ENCODE assay signal across 8 mouse cellular contexts in genomic region chr15:102107689-102108573, GRCm38 (mm10). TPM values are rescaled to one million over a fixed set of nuclear protein-coding genes. Genes with fewer than 3 reads are reported as not detected.
A peak's percentile ranks its signal among the peaks of the same experiment; 100 is the strongest.
DNase-seq lines count a peak whose midpoint lies in the region; ATAC-seq and TF ChIP-seq lines count a peak whose summit lies in the region.

No protein-coding gene starts in this region.

- no peak overlapping the region for H3K9ac ChIP-seq in limb, embryonic 12.5 days (replicated peaks)
- H3K9ac ChIP-seq in midbrain, embryonic 16.5 days (ENCODE audit: low read depth, low read length): no peak overlapping the region

- peak; percentile 57 for TF ChIP-seq CTCF in bone marrow macrophage, adult 2 months (IDR thresholded peaks at IDR 0.05; ENCODE audit: low read depth, low read length)
- TF ChIP-seq CTCF in embryonic fibroblast, embryonic 13.5 days (IDR thresholded peaks at IDR 0.05; ENCODE audit: borderline replicate concordance, insufficient read depth, low read length): peak; percentile 28; the same call in 1 of the 2 replicates

- H3K4me3 ChIP-seq in bone marrow macrophage, adult 2 months (ENCODE audit: insufficient read depth, low read length): no peak overlapping the region
- H3K4me3 ChIP-seq in embryonic fibroblast, embryonic 13.5 days (ENCODE audit: insufficient read depth, low read length): no peak overlapping the region
- peak overlapping the region; percentile 41; the same call in 1 of the 2 replicates for H3K4me3 ChIP-seq in limb, embryonic 12.5 days (replicated peaks)
- H3K4me3 ChIP-seq in midbrain, embryonic 16.5 days (ENCODE audit: low read depth, low read length): peak overlapping the region; percentile 38; the same call in 1 of the 2 replicates

- no peaks in the 10 kb centered on the region for H3K4me1 ChIP-seq in bone marrow macrophage, adult 2 months (ENCODE audit: control insufficient read depth, insufficient read depth, low read length)
- H3K4me1 ChIP-seq in embryonic fibroblast, embryonic 13.5 days (ENCODE audit: control insufficient read depth, insufficient read depth, low read length): peaks cover 8% of the 10 kb centered on the region
- peaks cover 62% of the 10 kb centered on the region for H3K4me1 ChIP-seq in limb, embryonic 12.5 days (replicated peaks)
- H3K4me1 ChIP-seq in midbrain, embryonic 16.5 days (ENCODE audit: control insufficient read depth, insufficient read depth, low read length): peaks cover 12% of the 10 kb centered on the region

- H3K4me2 ChIP-seq in limb, embryonic 12.5 days: peak overlapping the region; percentile 68
- peak overlapping the region; percentile 77 for H3K4me2 ChIP-seq in midbrain, embryonic 16.5 days (ENCODE audit: low read length)

- WGBS in limb, embryonic 12.5 days: 42% methylated on average over 13 of the region's 13 CpGs
- WGBS in midbrain, embryonic 16.5 days: 32% methylated on average over 13 of the region's 13 CpGs

- no peak for ATAC-seq in limb, embryonic 12.5 days (ENCODE audit: insufficient number of reproducible peaks, insufficient read depth, low FRiP score, low TSS enrichment, low read depth)
- ATAC-seq in midbrain, embryonic 16.5 days: 0 out of 2 replicates have a peak, but pooled peaks have one; percentile 7

- TF ChIP-seq POLR2A in bone marrow macrophage, adult 2 months (IDR thresholded peaks at IDR 0.05; ENCODE audit: borderline replicate concordance, low read depth, low read length): no peak
- no peak for TF ChIP-seq POLR2A in embryonic fibroblast, embryonic 13.5 days (IDR thresholded peaks at IDR 0.05; ENCODE audit: low read depth, low read length)

- DNase-seq in urinary bladder, postnatal 14 days (ENCODE audit: low spot score): peak; percentile 78
- no peak for DNase-seq in urinary bladder, postnatal 10 days (ENCODE audit: low spot score)
- peak; percentile 69 to 74 for DNase-seq in heart, postnatal 36 days
- DNase-seq in thymus, postnatal 25 days: peak; percentile 74

- H3K27ac ChIP-seq in bone marrow macrophage, adult 2 months (ENCODE audit: insufficient read depth, low read depth, low read length): no peak overlapping the region
- no peak overlapping the region for H3K27ac ChIP-seq in embryonic fibroblast, embryonic 13.5 days (ENCODE audit: insufficient read depth, low read length)
- H3K27ac ChIP-seq in limb, embryonic 12.5 days: no peak overlapping the region
- no peak overlapping the region for H3K27ac ChIP-seq in midbrain, embryonic 16.5 days (ENCODE audit: low read length)

- H3K36me3 ChIP-seq in limb, embryonic 12.5 days: peaks cover 48% of the 10 kb centered on the region
- no peaks in the 10 kb centered on the region for H3K36me3 ChIP-seq in midbrain, embryonic 16.5 days (ENCODE audit: control insufficient read depth, insufficient read depth, low read length)

- intact Hi-C loops in heart, postnatal 36 days (cut with DNase I): loop anchor here (2.0 to 5.0 kb wide), 2 partner anchors 13 to 39 kb away; no protein-coding TSS in a partner anchor

- H3K9me3 ChIP-seq in limb, embryonic 12.5 days: no peaks in the 10 kb centered on the region
- H3K9me3 ChIP-seq in midbrain, embryonic 16.5 days (replicated peaks; ENCODE audit: control insufficient read depth, low read length, poor library complexity, severe bottlenecking): no peaks in the 10 kb centered on the region

- H3K27me3 ChIP-seq in limb, embryonic 12.5 days: peaks cover 22% of the 10 kb centered on the region
- H3K27me3 ChIP-seq in midbrain, embryonic 16.5 days (ENCODE audit: control insufficient read depth, insufficient read depth, low read depth, low read length): peaks cover 19% of the 10 kb centered on the region

RNA-seq across cellular contexts. Expression of gene Tns2, which starts 7.7 kb away (rescaled TPM):
- polyA plus RNA-seq in bone marrow macrophage, adult 2 months (2012; ENCODE audit: insufficient read depth, insufficient read length, missing spikeins): 1.4 and 2.1 TPM in 2 replicates
- polyA plus RNA-seq in embryonic fibroblast, embryonic 13.5 days (2011; ENCODE audit: insufficient read length, low read depth, missing spikeins): 61.8 and 71.1 TPM in 2 replicates
- total RNA-seq in heart, postnatal 36 days (2021): 100 to 1,000 TPM; 128 to 129 TPM
- 16.6 and 22.6 TPM in 2 replicates for polyA plus RNA-seq in limb, embryonic 12.5 days (2016; fragmentation: Nextera tagmentation; extraction: Ambion mirVana)
- polyA plus RNA-seq in midbrain, embryonic 16.5 days (2015; fragmentation: Nextera tagmentation; extraction: Ambion mirVana): 7.4 and 9.4 TPM in 2 replicates

RNA-seq across cellular contexts. Expression of gene Spryd3, which starts 28.1 kb away (rescaled TPM):
- polyA plus RNA-seq in bone marrow macrophage, adult 2 months (2012; ENCODE audit: insufficient read depth, insufficient read length, missing spikeins): 20.8 and 21.4 TPM in 2 replicates
- 35.5 and 36.0 TPM in 2 replicates for polyA plus RNA-seq in embryonic fibroblast, embryonic 13.5 days (2011; ENCODE audit: insufficient read length, low read depth, missing spikeins)
- total RNA-seq in heart, postnatal 36 days (2021): 10 to 100 TPM; 14.8 to 14.9 TPM
- 12.9 and 16.8 TPM in 2 replicates for polyA plus RNA-seq in limb, embryonic 12.5 days (2016; fragmentation: Nextera tagmentation; extraction: Ambion mirVana)
- 81.1 and 95.9 TPM in 2 replicates for polyA plus RNA-seq in midbrain, embryonic 16.5 days (2015; fragmentation: Nextera tagmentation; extraction: Ambion mirVana)

RNA-seq across cellular contexts. Expression of gene Eif4b, which starts 34.4 kb away (rescaled TPM):
- 188 and 222 TPM in 2 replicates for polyA plus RNA-seq in bone marrow macrophage, adult 2 months (2012; ENCODE audit: insufficient read depth, insufficient read length, missing spikeins)
- polyA plus RNA-seq in embryonic fibroblast, embryonic 13.5 days (2011; ENCODE audit: insufficient read length, low read depth, missing spikeins): 309 and 317 TPM in 2 replicates
- total RNA-seq in heart, postnatal 36 days (2021): 100 to 1,000 TPM; 149 to 165 TPM
- polyA plus RNA-seq in limb, embryonic 12.5 days (2016; fragmentation: Nextera tagmentation; extraction: Ambion mirVana): 121 and 124 TPM in 2 replicates
- 87.3 and 90.0 TPM in 2 replicates for polyA plus RNA-seq in midbrain, embryonic 16.5 days (2015; fragmentation: Nextera tagmentation; extraction: Ambion mirVana)

RNA-seq across cellular contexts. Expression of gene Igfbp6, which starts 36.2 kb away (rescaled TPM):
- not detected in 2 replicates for polyA plus RNA-seq in bone marrow macrophage, adult 2 months (2012; ENCODE audit: insufficient read depth, insufficient read length, missing spikeins)
- polyA plus RNA-seq in embryonic fibroblast, embryonic 13.5 days (2011; ENCODE audit: insufficient read length, low read depth, missing spikeins): 43.0 and 55.0 TPM in 2 replicates
- total RNA-seq in heart, postnatal 36 days (2021): 10 to 100 TPM; 31.4 to 40.9 TPM
- 0.96 and 1.2 TPM in 2 replicates for polyA plus RNA-seq in limb, embryonic 12.5 days (2016; fragmentation: Nextera tagmentation; extraction: Ambion mirVana)
- polyA plus RNA-seq in midbrain, embryonic 16.5 days (2015; fragmentation: Nextera tagmentation; extraction: Ambion mirVana): 2.5 and 3.1 TPM in 2 replicates

RNA-seq across cellular contexts. Expression of gene Soat2, which starts 42.4 kb away (rescaled TPM):
- polyA plus RNA-seq in bone marrow macrophage, adult 2 months (2012; ENCODE audit: insufficient read depth, insufficient read length, missing spikeins): 0.50 TPM in 1 of 2 replicates, not detected in the other
- polyA plus RNA-seq in embryonic fibroblast, embryonic 13.5 days (2011; ENCODE audit: insufficient read length, low read depth, missing spikeins): 1.3 and 2.6 TPM in 2 replicates
- not detected for total RNA-seq in heart, postnatal 36 days (2021)
- polyA plus RNA-seq in limb, embryonic 12.5 days (2016; fragmentation: Nextera tagmentation; extraction: Ambion mirVana): 0.15 TPM in 1 of 2 replicates, not detected in the other
- 0.21 TPM in 1 of 2 replicates, not detected in the other for polyA plus RNA-seq in midbrain, embryonic 16.5 days (2015; fragmentation: Nextera tagmentation; extraction: Ambion mirVana)

Comparison
In these comparisons a context has a peak if more than half of its experiments do, and no peak if none do; other contexts are left out.
1. H3K4me3 ChIP-seq: peak in limb, embryonic 12.5 days (single experiment) and midbrain, embryonic 16.5 days (single experiment); none in bone marrow macrophage, adult 2 months (single experiment) and embryonic fibroblast, embryonic 13.5 days (single experiment).